Mouse (Mus musculus): ENCODE data around the gene Aldh1b1. TPM values are rescaled to one million over a fixed set of nuclear protein-coding genes. Genes with fewer than 3 reads are reported as not detected.

The Aldh1b1 gene
- polyA plus RNA-seq, 1 experiment: 8.6 TPM

GRCm38 (mm10) chr4:45824049-45824760 lies 25.4 kb downstream of the Aldh1b1 start:
- DNase-seq (ENCODE audit: extremely low spot score in 1 of 2, low spot score in 1 of 2): no peak

GRCm38 (mm10) chr4:45824761-45825556 lies 26.1 kb downstream of the Aldh1b1 start:
- DNase-seq (ENCODE audit: extremely low spot score in 1 of 2, low spot score in 1 of 2): no peak

- DNase-seq (ENCODE audit: extremely low spot score in 1 of 2, low spot score in 1 of 2): no peak
Observed at GRCm38 (mm10) chr4:45826275-45827040, 27.6 kb downstream of the Aldh1b1 start, which contains the start of gene Igfbpl1. Igfbpl1 (minus strand) TSS chr4:45826923.

DNA sequence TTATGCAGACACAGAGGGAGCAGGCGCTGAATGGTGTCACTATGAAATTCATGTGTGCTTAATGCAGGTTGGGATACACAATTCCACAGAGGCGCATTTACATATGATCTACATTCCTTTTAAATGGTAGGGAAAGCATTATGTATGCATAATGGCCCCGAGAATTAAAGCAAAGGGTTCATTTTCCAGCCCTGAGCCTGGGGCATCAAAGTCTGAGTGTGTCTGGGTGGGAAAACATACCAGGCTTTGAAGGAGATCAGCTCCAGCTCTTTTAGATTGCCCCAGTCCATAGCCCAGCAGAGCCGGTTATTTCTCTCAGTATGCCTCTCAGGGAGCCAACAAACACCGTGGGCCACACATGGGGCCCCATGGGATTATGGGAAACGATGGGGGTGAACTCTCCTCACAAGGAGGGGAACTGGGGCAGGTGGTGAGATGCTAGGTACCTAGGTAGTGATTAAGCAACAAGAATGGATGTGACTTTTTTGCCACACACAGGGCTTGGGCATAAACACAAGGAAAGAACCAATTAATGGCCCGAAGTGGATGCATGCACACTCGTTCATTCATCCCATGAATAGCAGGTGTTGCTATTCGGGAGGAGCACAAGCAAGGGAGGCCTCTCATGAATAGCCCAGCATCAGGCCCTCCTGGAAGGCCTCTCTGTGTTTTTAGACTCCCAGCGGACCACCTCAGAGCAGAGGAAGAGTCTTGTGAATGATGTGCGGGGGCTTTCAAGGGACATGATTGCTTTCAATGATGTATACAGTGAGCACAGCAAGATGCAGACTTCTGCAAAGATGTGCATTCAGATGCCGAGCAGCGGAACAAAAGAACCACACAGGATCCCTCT lies 31.3 kb downstream of the Aldh1b1 start:
- no peak for DNase-seq (ENCODE audit: extremely low spot score in 1 of 2, low spot score in 1 of 2)

GRCm38 (mm10) chr4:45831996-45832395 lies 33.2 kb downstream of the Aldh1b1 start:
- DNase-seq (ENCODE audit: extremely low spot score in 1 of 2, low spot score in 1 of 2): peak; percentile 56 to 62

DNA sequence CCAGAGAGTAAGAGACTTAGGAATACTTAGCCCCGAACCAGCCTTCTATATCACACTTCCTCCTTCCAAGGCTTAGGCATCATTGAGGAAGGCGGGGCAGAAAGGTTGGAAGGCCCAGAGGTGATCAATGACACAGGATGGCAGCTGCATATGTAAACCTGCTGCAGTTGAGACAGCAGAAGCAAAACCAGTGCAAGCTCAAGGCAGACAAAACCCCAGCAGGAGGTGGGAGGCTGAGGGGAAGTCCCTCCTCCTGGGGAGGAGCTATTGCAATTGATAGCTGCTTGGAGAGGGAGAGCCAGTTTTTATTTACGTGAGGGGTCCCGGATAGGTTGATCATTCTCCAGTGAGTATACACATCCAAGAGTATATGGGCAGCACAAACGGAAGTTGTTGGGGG lies 34.6 kb downstream of the Aldh1b1 start:
- no peak for DNase-seq (ENCODE audit: extremely low spot score in 1 of 2, low spot score in 1 of 2)

DNA sequence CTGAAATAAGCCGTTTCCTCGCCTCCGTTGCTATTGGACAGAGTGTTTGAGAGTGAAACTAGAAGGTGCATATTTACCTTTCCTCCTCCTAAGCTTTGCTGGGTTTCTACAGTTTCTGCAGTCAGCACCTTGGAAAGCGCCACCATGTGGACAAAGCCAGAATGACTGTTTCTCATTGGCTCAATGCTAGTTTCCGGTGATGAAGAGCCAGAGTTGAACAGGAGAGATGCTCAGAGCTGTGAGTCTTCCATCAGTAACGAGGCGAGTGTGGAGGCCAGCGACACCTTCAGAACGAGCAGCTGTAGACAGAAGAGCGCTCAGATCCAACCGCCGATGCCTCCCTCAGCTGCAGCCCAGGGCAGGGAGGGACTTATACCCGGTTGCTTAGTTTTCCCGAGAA lies 45.5 kb downstream of the Aldh1b1 start:
- DNase-seq (ENCODE audit: extremely low spot score in 1 of 2, low spot score in 1 of 2): peak in 1 of 2 experiments; percentile 72

- DNase-seq (ENCODE audit: extremely low spot score in 1 of 2, low spot score in 1 of 2): no peak
Observed at GRCm38 (mm10) chr4:45846263-45846662, 47.4 kb downstream of the Aldh1b1 start.

- DNase-seq (ENCODE audit: extremely low spot score in 1 of 2, low spot score in 1 of 2): no peak
Observed at GRCm38 (mm10) chr4:45848109-45848824, 49.4 kb downstream of the Aldh1b1 start, which contains the start of gene Stra6l. Stra6l (plus strand) TSS chr4:45848664.

DNA sequence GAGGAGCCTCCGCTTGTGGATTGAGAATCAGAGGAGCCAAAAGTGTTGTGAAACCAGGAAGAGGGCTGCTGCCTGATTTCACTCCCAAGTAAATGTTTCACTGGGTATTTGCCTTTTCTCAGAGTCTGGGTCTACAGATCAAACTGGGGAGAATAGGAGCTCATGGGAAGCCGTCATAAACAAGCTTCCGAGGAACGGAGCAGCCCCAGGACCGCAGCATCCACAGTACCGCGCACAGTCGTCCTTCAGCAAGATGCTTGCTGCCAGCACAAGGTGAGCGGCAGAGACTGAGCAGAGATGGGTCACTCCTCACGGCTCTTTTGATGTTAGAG lies 50.0 kb downstream of the Aldh1b1 start:
- no peak for DNase-seq (ENCODE audit: extremely low spot score in 1 of 2, low spot score in 1 of 2)

GRCm38 (mm10) chr4:45849419-45849818 lies 50.6 kb downstream of the Aldh1b1 start:
- DNase-seq (ENCODE audit: extremely low spot score in 1 of 2, low spot score in 1 of 2): no peak

DNA sequence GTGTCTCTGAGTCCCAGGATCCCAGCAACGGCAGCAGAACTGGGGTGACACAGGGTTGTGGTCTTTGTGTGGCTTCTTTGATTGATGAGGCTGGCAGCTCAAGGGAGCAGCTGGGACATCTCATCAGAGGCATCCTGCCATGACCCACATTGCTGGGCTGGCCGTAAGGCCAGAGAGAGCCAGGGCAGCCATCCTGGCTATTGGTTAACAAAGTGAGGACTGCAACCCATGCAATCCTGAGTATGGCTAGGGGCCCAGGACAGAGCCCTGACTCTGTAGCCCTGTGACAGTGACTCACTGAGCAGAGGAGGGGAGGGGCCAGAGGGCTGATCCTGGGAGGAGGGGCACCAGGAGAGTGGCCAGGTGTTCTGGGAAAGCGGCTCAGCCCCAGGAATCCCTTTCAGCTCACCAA lies 52.8 kb downstream of the Aldh1b1 start:
- DNase-seq (ENCODE audit: extremely low spot score in 1 of 2, low spot score in 1 of 2): no peak

GRCm38 (mm10) chr4:45853496-45854246 lies 54.8 kb downstream of the Aldh1b1 start:
- DNase-seq (ENCODE audit: extremely low spot score in 1 of 2, low spot score in 1 of 2): no peak

Other genes starting within 250 kb of the Aldh1b1 start
- gene Igfbpl1, start 27.9 kb downstream of the Aldh1b1 start, polyA plus RNA-seq (2012; rRNA removed): 13.1 and 13.8 TPM in 2 replicates
- 0.10 and 0.13 TPM in 2 replicates for gene Stra6l, start 49.6 kb downstream of the Aldh1b1 start, polyA plus RNA-seq (2012; rRNA removed)
- 0.08 and 0.10 TPM in 2 replicates for gene Ccdc180, start 91.3 kb downstream of the Aldh1b1 start, polyA plus RNA-seq (2012; rRNA removed)
- 28.2 and 30.7 TPM in 2 replicates for gene Tdrd7, start 166.3 kb downstream of the Aldh1b1 start, polyA plus RNA-seq (2012; rRNA removed)
- 58.6 and 63.5 TPM in 2 replicates for gene Tmod1, start 239.9 kb downstream of the Aldh1b1 start, polyA plus RNA-seq (2012; rRNA removed)